Mouse (Mus musculus) intestine, embryonic 14.5 days (tissue): ENCODE data around the gene Slc8b1. TPM values are rescaled to one million over a fixed set of nuclear protein-coding genes. Genes with fewer than 3 reads are reported as not detected.

Experiments used
- ATAC-seq: fragments of 200-750 bp; cut with Nextera tagmentation; replicated peaks from 2 replicates; pipeline ENCODE4 v1.8.0; 2017; ENCODE audit warnings: low read depth, moderate number of reproducible peaks, moderate TSS enrichment, moderate library complexity; ENCODE audit not compliant: low FRiP score, low TSS enrichment
- DNase-seq: peaks from one replicate; pipeline ENCODE4 v3.0.0-alpha.2; 2018; ENCODE audit warnings: low spot score
- H3K27ac ChIP-seq: fragments of 300-500 bp; sonication (generic); 2 replicates; pipeline ENCODE4 v1.5.1; 2014; ENCODE audit warnings: low read depth, mild to moderate bottlenecking, control low read depth
- H3K27me3 ChIP-seq: fragments of 300-500 bp; sonication (generic); replicated peaks from 2 replicates; pipeline ENCODE4 v1.6.1; 2014; ENCODE audit warnings: low read length, control low read depth; ENCODE audit not compliant: control insufficient read depth, insufficient read depth
- H3K36me3 ChIP-seq: fragments of 300-500 bp; sonication (generic); 2 replicates; pipeline ENCODE4 v1.6.1; 2014; ENCODE audit warnings: low read length, control low read depth; ENCODE audit not compliant: control insufficient read depth, insufficient read depth
- H3K4me1 ChIP-seq: fragments of 300-500 bp; sonication (generic); replicated peaks from 2 replicates; pipeline ENCODE4 v1.6.1; 2014; ENCODE audit warnings: low read length, control low read depth, mixed read lengths; ENCODE audit not compliant: control insufficient read depth, insufficient read depth
- H3K4me2 ChIP-seq: fragments of 300-500 bp; sonication (generic); 2 replicates; pipeline ENCODE4 v1.6.1; 2014; ENCODE audit warnings: low read length
- H3K4me3 ChIP-seq: fragments of 300-500 bp; sonication (generic); 2 replicates; pipeline ENCODE4 v1.5.1; 2014; ENCODE audit warnings: low read depth, low read length, control low read depth, mixed read lengths
- H3K9ac ChIP-seq: fragments of 300-500 bp; sonication (generic); 2 replicates; pipeline ENCODE4 v1.6.1; 2014; ENCODE audit warnings: mild to moderate bottlenecking, low read length
- H3K9me3 ChIP-seq: fragments of 300-500 bp; sonication (generic); 2 replicates; pipeline ENCODE4 v1.6.1; 2016; ENCODE audit warnings: low read length, control low read depth; ENCODE audit not compliant: control insufficient read depth
- WGBS: fragments of 180-500 bp; shearing (Covaris S2); extraction: QIAGEN DNeasy Blood & Tissue Kit; methylation state at CpG from one replicate; pipeline ENCODE4 v1.1.7; 2014; 5-methylcytosine and 5-hydroxymethylcytosine counted together
- polyA plus RNA-seq: library from polyadenylated mRNA; unstranded; fragments of >200 nt; fragmentation: Nextera tagmentation; extraction: Ambion mirVana; gene quantifications from 2 replicates; pipeline ENCODE4 v1.2.1, GENCODE M21; 2014

Slc8b1 gene
- polyA plus RNA-seq, 1 experiment from 2014 or later: 3.8 TPM

- Histone ChIP-seq H3K36me3 (peaks cover 4% of the 10 kb centered on the region; the same call in 1 of the 2 replicates), H3K4me3 (no peak overlapping the region), H3K9ac (no peak overlapping the region), H3K27ac (0 out of 2 replicates have a peak overlapping the region, but pooled peaks have one; percentile 62), H3K4me1 (peaks cover 76% of the 10 kb centered on the region), H3K27me3 (no peaks in the 10 kb centered on the region), H3K4me2 (no peak overlapping the region), H3K9me3 (no peaks in the 10 kb centered on the region)
- ATAC-seq (no peak), DNase-seq (no peak)
- WGBS: 65% methylated on average over 4 of the region's 4 CpGs
Measured at GRCm38 (mm10) chr5:120568964-120569363, 58.0 kb downstream of the Slc8b1 start.

GRCm38 (mm10) chr5:120569791-120570190, 58.8 kb downstream of the Slc8b1 start:
- Histone ChIP-seq H3K9me3 (no peaks in the 10 kb centered on the region), H3K4me2 (no peak overlapping the region), H3K36me3 (peaks cover 4% of the 10 kb centered on the region; the same call in 1 of the 2 replicates), H3K27me3 (no peaks in the 10 kb centered on the region), H3K4me1 (peaks cover 70% of the 10 kb centered on the region), H3K9ac (no peak overlapping the region), H3K4me3 (no peak overlapping the region), H3K27ac (no peak overlapping the region)
- WGBS: 59% methylated on average over 3 of the region's 3 CpGs
- DNase-seq (no peak), ATAC-seq (no peak)

GRCm38 (mm10) chr5:120570289-120570897, 59.4 kb downstream of the Slc8b1 start:
- ATAC-seq: no peak
- no peak overlapping the region for H3K9ac ChIP-seq
- no peak overlapping the region for H3K4me2 ChIP-seq

GRCm38 (mm10) chr5:120571056-120571740, 60.2 kb downstream of the Slc8b1 start:
- WGBS: 38% methylated on average over 14 of the region's 14 CpGs
- ATAC-seq (no peak), DNase-seq (no peak)
- Histone ChIP-seq H3K27me3 (no peaks in the 10 kb centered on the region), H3K9me3 (no peaks in the 10 kb centered on the region), H3K27ac (peak overlapping the region; percentile 0; the same call in 1 of the 2 replicates), H3K9ac (no peak overlapping the region), H3K36me3 (peaks cover 4% of the 10 kb centered on the region; the same call in 1 of the 2 replicates), H3K4me3 (no peak overlapping the region), H3K4me1 (peaks cover 56% of the 10 kb centered on the region), H3K4me2 (no peak overlapping the region)

More at GRCm38 (mm10) chr5:120570289-120570897, 59.4 kb downstream of the Slc8b1 start:
- no peaks in the 10 kb centered on the region for H3K27me3 ChIP-seq
- H3K4me3 ChIP-seq: no peak overlapping the region
- 75% methylated on average over 11 of the region's 11 CpGs for WGBS
- no peak overlapping the region; the same call in 1 of the 2 replicates for H3K27ac ChIP-seq
- peaks cover 4% of the 10 kb centered on the region; the same call in 1 of the 2 replicates for H3K36me3 ChIP-seq
- peaks cover 64% of the 10 kb centered on the region for H3K4me1 ChIP-seq
- no peak for DNase-seq
- no peaks in the 10 kb centered on the region for H3K9me3 ChIP-seq

- peaks cover 4% of the 10 kb centered on the region; the same call in 1 of the 2 replicates for H3K36me3 ChIP-seq
- no peaks in the 10 kb centered on the region for H3K27me3 ChIP-seq
- no peaks in the 10 kb centered on the region for H3K9me3 ChIP-seq
- no peak overlapping the region for H3K4me3 ChIP-seq
- no peak overlapping the region for H3K27ac ChIP-seq
- ATAC-seq (no peak), DNase-seq (no peak)
- WGBS: 66% methylated on average over 10 of the region's 10 CpGs
- peaks cover 51% of the 10 kb centered on the region for H3K4me1 ChIP-seq
- no peak overlapping the region for H3K9ac ChIP-seq
- H3K4me2 ChIP-seq: no peak overlapping the region
Measured at GRCm38 (mm10) chr5:120574469-120575063, 63.6 kb downstream of the Slc8b1 start.

- no peak; the same call in 1 of the 2 replicates for ATAC-seq
- H3K4me1 ChIP-seq: peaks cover 39% of the 10 kb centered on the region
Measured at GRCm38 (mm10) chr5:120576781-120577301, 65.9 kb downstream of the Slc8b1 start.

GRCm38 (mm10) chr5:120577935-120578441, 67.0 kb downstream of the Slc8b1 start:
- no peak for ATAC-seq
- DNase-seq: no peak
- 61% methylated on average over 10 of the region's 10 CpGs for WGBS
- no peaks in the 10 kb centered on the region for H3K9me3 ChIP-seq
- H3K9ac ChIP-seq: no peak overlapping the region
- peaks cover 18% of the 10 kb centered on the region for H3K36me3 ChIP-seq
- peak overlapping the region; percentile 84 for H3K27ac ChIP-seq
- H3K4me2 ChIP-seq: no peak overlapping the region
- no peak overlapping the region for H3K4me3 ChIP-seq
- H3K27me3 ChIP-seq: no peaks in the 10 kb centered on the region
- H3K4me1 ChIP-seq: peaks cover 35% of the 10 kb centered on the region

More at GRCm38 (mm10) chr5:120576781-120577301, 65.9 kb downstream of the Slc8b1 start:
- H3K9ac ChIP-seq: no peak overlapping the region
- WGBS: 69% methylated on average over 11 of the region's 11 CpGs
- H3K27me3 ChIP-seq: no peaks in the 10 kb centered on the region
- no peak overlapping the region for H3K27ac ChIP-seq
- peaks cover 15% of the 10 kb centered on the region for H3K36me3 ChIP-seq
- H3K4me3 ChIP-seq: no peak overlapping the region
- H3K9me3 ChIP-seq: no peaks in the 10 kb centered on the region
- DNase-seq: no peak
- no peak overlapping the region for H3K4me2 ChIP-seq

GRCm38 (mm10) chr5:120578504-120579081, 67.6 kb downstream of the Slc8b1 start:
- DNase-seq: peak; percentile 74
- Histone ChIP-seq H3K4me3 (no peak overlapping the region), H3K4me1 (peaks cover 35% of the 10 kb centered on the region), H3K9me3 (no peaks in the 10 kb centered on the region), H3K4me2 (peak overlapping the region; percentile 28), H3K9ac (no peak overlapping the region), H3K27ac (peak overlapping the region; percentile 84), H3K27me3 (no peaks in the 10 kb centered on the region), H3K36me3 (peaks cover 19% of the 10 kb centered on the region; the same call in 1 of the 2 replicates)
- 27% methylated on average over 12 of the region's 12 CpGs for whole genome bisulfite sequencing
- peak; percentile 55; the same call in 1 of the 2 replicates for ATAC-seq
